Mouse (Mus musculus): Measurements from ENCODE around the gene Tob1. TPM values are rescaled to one million over a fixed set of nuclear protein-coding genes. Genes with fewer than 3 reads are reported as not detected.

Gene Tob1
- polyA plus RNA-seq, 1 experiment: 6.4 TPM

GRCm38 (mm10) chr11:94212489-94212836, 1.2 kb downstream of the Tob1 start:
- H3K27ac ChIP-seq (ENCODE audit: control insufficient read depth, insufficient read depth, low read depth, low read length, poor library complexity): no peak overlapping the region
- 16% methylated on average over 7 of the region's 7 CpGs for WGBS

GRCm38 (mm10) chr11:94212997-94213396, 1.7 kb downstream of the Tob1 start:
- no peak overlapping the region for H3K27ac ChIP-seq (ENCODE audit: control insufficient read depth, insufficient read depth, low read depth, low read length, poor library complexity)
- no peak overlapping the region for H3K4me3 ChIP-seq (replicated peaks; ENCODE audit: control insufficient read depth, low read depth, low read length)
- TF ChIP-seq POLR2A (IDR thresholded peaks at IDR 0.05; ENCODE audit: borderline replicate concordance, control insufficient read depth, low read depth, low read length): no peak
- no peak for TF ChIP-seq CTCF (IDR thresholded peaks at IDR 0.05; ENCODE audit: control insufficient read depth, insufficient read depth, low read length)
- 86% methylated on average over 4 of the region's 4 CpGs for WGBS
- H3K4me1 ChIP-seq (ENCODE audit: control insufficient read depth, insufficient read depth, low read length): no peaks in the 10 kb centered on the region; the same call in 1 of the 2 replicates

More at GRCm38 (mm10) chr11:94212489-94212836, 1.2 kb downstream of the Tob1 start:
- no peak for TF ChIP-seq POLR2A (IDR thresholded peaks at IDR 0.05; ENCODE audit: borderline replicate concordance, control insufficient read depth, low read depth, low read length)
- TF ChIP-seq CTCF (IDR thresholded peaks at IDR 0.05; ENCODE audit: control insufficient read depth, insufficient read depth, low read length): no peak
- peak overlapping the region; percentile 42 for H3K4me3 ChIP-seq (replicated peaks; ENCODE audit: control insufficient read depth, low read depth, low read length)
- no peaks in the 10 kb centered on the region; the same call in 1 of the 2 replicates for H3K4me1 ChIP-seq (ENCODE audit: control insufficient read depth, insufficient read depth, low read length)

DNA sequence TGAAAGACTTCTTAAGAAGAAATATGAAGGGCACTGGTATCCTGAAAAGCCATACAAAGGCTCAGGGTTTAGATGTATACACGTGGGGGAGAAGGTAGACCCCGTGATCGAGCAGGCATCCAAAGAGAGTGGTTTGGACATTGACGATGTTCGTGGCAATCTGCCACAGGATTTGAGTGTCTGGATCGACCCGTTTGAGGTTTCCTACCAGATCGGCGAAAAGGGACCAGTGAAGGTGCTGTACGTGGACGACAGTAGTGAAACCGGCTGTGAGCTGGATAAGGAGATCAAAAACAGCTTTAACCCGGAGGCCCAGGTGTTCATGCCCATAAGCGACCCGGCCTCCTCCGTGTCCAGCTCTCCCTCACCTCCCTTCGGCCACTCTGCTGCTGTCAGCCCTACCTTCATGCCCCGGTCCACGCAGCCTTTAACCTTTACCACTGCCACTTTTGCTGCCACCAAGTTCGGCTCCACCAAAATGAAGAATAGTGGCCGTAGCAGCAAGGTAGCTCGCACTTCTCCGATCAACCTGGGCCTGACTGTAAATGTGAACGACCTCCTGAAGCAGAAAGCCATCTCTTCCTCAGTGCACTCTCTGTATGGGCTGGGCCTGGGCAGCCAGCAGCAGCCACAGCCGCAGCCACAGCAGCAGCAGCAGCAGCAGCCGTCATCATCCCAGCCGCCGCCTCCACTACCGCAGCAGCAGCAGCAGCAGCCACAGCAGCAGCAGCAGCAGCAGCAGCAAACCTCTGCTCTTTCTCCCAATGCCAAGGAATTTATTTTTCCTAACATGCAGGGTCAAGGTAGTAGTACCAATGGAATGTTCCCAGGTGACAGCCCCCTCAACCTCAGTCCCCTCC, 2.7 kb downstream of the Tob1 start:
- Histone ChIP-seq H3K4me3 (replicated peaks; ENCODE audit: control insufficient read depth, low read depth, low read length) (no peak overlapping the region), H3K27ac (ENCODE audit: control insufficient read depth, insufficient read depth, low read depth, low read length, poor library complexity) (no peak overlapping the region), H3K4me1 (ENCODE audit: control insufficient read depth, insufficient read depth, low read length) (no peaks in the 10 kb centered on the region)
- 93% methylated on average over 29 of the region's 29 CpGs for WGBS
- TF ChIP-seq POLR2A (IDR thresholded peaks at IDR 0.05; ENCODE audit: borderline replicate concordance, control insufficient read depth, low read depth, low read length) (no peak), CTCF (IDR thresholded peaks at IDR 0.05; ENCODE audit: control insufficient read depth, insufficient read depth, low read length) (no peak)

GRCm38 (mm10) chr11:94215581-94215980, 4.3 kb downstream of the Tob1 start:
- Histone ChIP-seq H3K27ac (ENCODE audit: control insufficient read depth, insufficient read depth, low read depth, low read length, poor library complexity) (no peak overlapping the region), H3K4me3 (replicated peaks; ENCODE audit: control insufficient read depth, low read depth, low read length) (no peak overlapping the region), H3K4me1 (ENCODE audit: control insufficient read depth, insufficient read depth, low read length) (no peaks in the 10 kb centered on the region)
- WGBS: 92% methylated on average over 3 of the region's 3 CpGs
- TF ChIP-seq CTCF (IDR thresholded peaks at IDR 0.05; ENCODE audit: control insufficient read depth, insufficient read depth, low read length): no peak
- TF ChIP-seq POLR2A (IDR thresholded peaks at IDR 0.05; ENCODE audit: borderline replicate concordance, control insufficient read depth, low read depth, low read length): no peak

- H3K4me3 ChIP-seq (replicated peaks; ENCODE audit: control insufficient read depth, low read depth, low read length): no peak overlapping the region
- H3K27ac ChIP-seq (ENCODE audit: control insufficient read depth, insufficient read depth, low read depth, low read length, poor library complexity): no peak overlapping the region
- 59% methylated on average over 2 of the region's 2 CpGs for WGBS
- no peaks in the 10 kb centered on the region for H3K4me1 ChIP-seq (ENCODE audit: control insufficient read depth, insufficient read depth, low read length)
- TF ChIP-seq CTCF (IDR thresholded peaks at IDR 0.05; ENCODE audit: control insufficient read depth, insufficient read depth, low read length) (no peak), POLR2A (IDR thresholded peaks at IDR 0.05; ENCODE audit: borderline replicate concordance, control insufficient read depth, low read depth, low read length) (no peak)
Observed at GRCm38 (mm10) chr11:94216247-94216646, 5.0 kb downstream of the Tob1 start.

- no peak overlapping the region for H3K4me3 ChIP-seq (replicated peaks; ENCODE audit: control insufficient read depth, low read depth, low read length)
- WGBS: 88% methylated on average over 7 of the region's 7 CpGs
- no peaks in the 10 kb centered on the region for H3K4me1 ChIP-seq (ENCODE audit: control insufficient read depth, insufficient read depth, low read length)
- no peak overlapping the region for H3K27ac ChIP-seq (ENCODE audit: control insufficient read depth, insufficient read depth, low read depth, low read length, poor library complexity)
- TF ChIP-seq POLR2A (IDR thresholded peaks at IDR 0.05; ENCODE audit: borderline replicate concordance, control insufficient read depth, low read depth, low read length): no peak
- TF ChIP-seq CTCF (IDR thresholded peaks at IDR 0.05; ENCODE audit: control insufficient read depth, insufficient read depth, low read length): no peak
Observed at GRCm38 (mm10) chr11:94221257-94221656, 10.0 kb downstream of the Tob1 start.

GRCm38 (mm10) chr11:94223531-94223930, 12.3 kb downstream of the Tob1 start:
- no peak overlapping the region for H3K4me3 ChIP-seq (replicated peaks; ENCODE audit: control insufficient read depth, low read depth, low read length)
- TF ChIP-seq CTCF (IDR thresholded peaks at IDR 0.05; ENCODE audit: control insufficient read depth, insufficient read depth, low read length) (no peak), POLR2A (IDR thresholded peaks at IDR 0.05; ENCODE audit: borderline replicate concordance, control insufficient read depth, low read depth, low read length) (no peak)
- H3K4me1 ChIP-seq (ENCODE audit: control insufficient read depth, insufficient read depth, low read length): no peaks in the 10 kb centered on the region
- H3K27ac ChIP-seq (ENCODE audit: control insufficient read depth, insufficient read depth, low read depth, low read length, poor library complexity): no peak overlapping the region
- 57% methylated on average over 9 of the region's 9 CpGs for WGBS

DNA sequence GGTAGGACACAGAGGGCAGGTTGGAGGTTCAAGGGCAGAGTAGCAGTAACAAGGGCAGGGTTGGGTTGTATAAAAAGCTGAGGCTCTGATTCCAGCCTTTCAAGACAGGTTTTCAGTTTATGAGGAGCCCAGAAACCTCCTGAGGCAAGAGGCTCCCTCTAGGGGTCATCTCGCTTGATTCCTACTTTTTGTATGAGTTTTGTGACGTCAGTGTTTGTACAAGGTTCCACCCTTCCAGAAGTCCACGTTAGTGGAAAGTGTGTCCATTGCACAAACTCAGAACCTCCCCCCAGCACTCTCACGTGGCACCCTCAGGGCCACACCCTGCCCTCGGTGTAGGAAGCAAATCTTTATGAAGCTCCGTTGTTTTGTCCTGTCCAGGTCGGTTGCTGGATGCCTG, 14.7 kb downstream of the Tob1 start:
- H3K4me1 ChIP-seq (ENCODE audit: control insufficient read depth, insufficient read depth, low read length): no peaks in the 10 kb centered on the region
- TF ChIP-seq POLR2A (IDR thresholded peaks at IDR 0.05; ENCODE audit: borderline replicate concordance, control insufficient read depth, low read depth, low read length): no peak
- TF ChIP-seq CTCF (IDR thresholded peaks at IDR 0.05; ENCODE audit: control insufficient read depth, insufficient read depth, low read length): peak; percentile 32
- no peak overlapping the region for H3K4me3 ChIP-seq (replicated peaks; ENCODE audit: control insufficient read depth, low read depth, low read length)
- 18% methylated on average over 7 of the region's 7 CpGs for WGBS
- H3K27ac ChIP-seq (ENCODE audit: control insufficient read depth, insufficient read depth, low read depth, low read length, poor library complexity): no peak overlapping the region
